Mouse (Mus musculus): Measurements from ENCODE around the gene Igf2bp1.

DNA sequence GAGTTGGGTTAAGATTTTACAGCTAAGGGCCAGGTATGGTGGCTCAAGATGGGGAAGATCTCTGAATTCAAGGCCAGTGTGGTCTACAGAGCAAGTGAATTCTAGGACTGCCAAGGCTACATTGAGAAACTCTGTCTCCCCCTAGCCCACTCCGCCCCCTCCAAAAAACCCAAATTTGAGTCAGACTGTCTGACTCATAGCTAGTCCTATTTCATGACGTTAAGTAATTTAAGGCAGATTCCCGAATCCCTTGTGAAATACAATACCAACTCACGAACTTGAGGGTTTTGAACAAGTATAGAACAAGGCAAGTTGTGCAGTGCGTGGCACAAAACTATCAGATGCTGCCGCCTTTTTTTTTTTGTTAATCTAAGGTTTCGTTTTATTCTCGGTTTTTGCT lies 28.4 kb upstream of the Igf2bp1 start:
- no peak for TF ChIP-seq CTCF (IDR thresholded peaks at IDR 0.05; ENCODE audit: low read depth)
- TF ChIP-seq EP300 (IDR thresholded peaks at IDR 0.05; ENCODE audit: low read depth) = no peak

All from heart, postnatal 0 days (tissue).